Mouse (Mus musculus): ENCODE data around the gene Ap1m2.

Ap1m2 gene

DNA sequence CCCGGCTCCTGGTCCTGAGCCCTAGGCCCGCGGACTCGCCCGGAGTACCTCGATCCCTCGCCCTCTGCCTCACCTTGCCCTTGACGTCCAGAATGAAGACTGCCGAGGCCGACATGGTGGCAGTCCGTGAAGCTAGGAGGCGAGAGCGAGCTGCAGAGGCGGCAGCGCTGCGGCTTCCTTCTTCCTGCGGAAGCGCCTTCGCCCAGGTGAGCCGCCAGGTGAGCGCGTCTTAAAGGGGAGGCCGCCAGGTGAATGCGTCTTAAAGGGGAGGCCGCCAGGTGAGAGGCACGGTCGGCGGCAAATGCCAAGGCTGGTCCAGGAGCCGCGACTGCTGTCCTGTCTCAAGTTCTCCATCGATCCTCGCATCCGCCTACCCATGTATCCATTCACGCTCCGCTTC lies at the start of gene Ap1m2:
Gene Ap1m2 (minus strand): TSS at position 204 of the 400 bp plus-strand sequence.
- DNase-seq (ENCODE audit: low read depth, low spot score) = no peak

DNA sequence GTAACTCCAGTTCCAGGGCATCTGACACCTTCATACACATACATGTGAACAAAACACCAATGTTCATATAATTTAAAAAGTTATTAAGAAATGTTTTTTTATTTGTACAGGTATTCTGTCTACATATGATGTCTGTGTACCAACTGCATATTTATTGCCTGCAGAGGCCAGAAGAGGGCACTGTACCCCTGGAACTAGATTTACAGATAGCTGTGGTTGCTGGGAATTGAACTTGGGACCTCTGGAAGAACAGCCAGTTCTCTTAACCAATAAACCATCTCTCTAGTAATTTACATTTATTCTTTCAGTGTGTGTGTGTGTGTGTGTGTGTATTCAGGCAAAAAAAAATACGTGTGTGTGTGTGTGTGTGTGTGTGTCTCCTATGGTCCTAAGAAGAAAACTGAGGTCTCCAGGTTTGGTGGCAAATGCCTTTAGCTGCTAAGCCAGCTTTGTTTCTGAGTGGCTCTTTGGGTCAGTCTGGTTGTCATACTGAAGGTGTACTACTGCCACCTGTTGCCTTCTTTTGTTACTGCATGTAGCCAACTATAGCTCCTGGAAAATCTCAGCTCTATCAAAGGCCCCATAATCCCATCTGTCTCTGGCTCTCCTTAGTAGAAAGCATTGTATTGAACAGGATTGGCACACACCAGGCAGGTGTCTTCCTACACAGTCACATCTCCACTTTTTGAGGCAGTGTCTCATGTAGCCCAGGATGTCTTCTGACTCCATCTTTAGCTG lies 45.0 kb upstream of the Ap1m2 start:
- peak; percentile 65 for DNase-seq (ENCODE audit: low read depth, low spot score)

- no peak for DNase-seq (ENCODE audit: low read depth, low spot score)
Measured at GRCm38 (mm10) chr9:21354796-21355195, 42.7 kb upstream of the Ap1m2 start.

DNA sequence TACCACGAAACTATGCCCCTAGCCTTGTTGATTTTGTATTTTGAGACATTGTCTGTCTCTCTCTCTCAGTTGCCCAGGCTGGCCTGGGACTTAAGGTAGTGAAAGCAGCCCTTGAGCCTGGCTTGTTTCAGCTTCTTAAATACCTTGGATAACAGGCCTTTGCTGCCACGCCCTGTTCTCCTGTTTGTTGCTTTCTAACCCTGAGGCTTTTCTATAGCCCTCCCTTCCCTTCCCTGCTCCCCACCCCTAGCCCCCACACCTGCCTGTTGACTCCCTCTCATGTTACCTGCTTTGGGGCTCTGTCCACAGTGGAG lies 41.2 kb upstream of the Ap1m2 start:
- DNase-seq (ENCODE audit: low read depth, low spot score) = no peak

- DNase-seq (ENCODE audit: low read depth, low spot score) = no peak
Measured at GRCm38 (mm10) chr9:21352463-21353372, 40.6 kb upstream of the Ap1m2 start.

GRCm38 (mm10) chr9:21351702-21352377 lies 39.7 kb upstream of the Ap1m2 start:
- DNase-seq (ENCODE audit: low read depth, low spot score) = no peak

DNA sequence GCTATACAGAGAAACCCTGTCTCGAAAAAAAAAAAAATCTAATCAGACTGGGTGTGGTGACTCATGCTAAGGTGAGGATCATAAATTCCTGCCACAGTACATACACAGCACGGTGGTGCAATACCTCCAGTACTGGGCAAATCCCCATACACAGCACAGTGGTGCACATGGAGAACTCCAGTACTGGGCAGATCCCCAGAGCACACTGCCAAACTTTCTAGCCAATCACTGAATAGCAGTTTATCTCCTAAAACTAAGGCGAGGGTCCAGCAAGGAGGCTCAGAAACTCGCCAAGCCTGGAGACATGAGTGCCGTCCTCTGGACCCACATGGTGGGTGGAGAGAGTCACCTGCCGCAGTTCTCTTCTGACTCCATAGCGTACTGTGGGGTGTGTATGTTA lies 39.0 kb upstream of the Ap1m2 start:
- DNase-seq (ENCODE audit: low read depth, low spot score) = no peak

- DNase-seq (ENCODE audit: low read depth, low spot score) = no peak
Measured at GRCm38 (mm10) chr9:21348152-21348551, 36.0 kb upstream of the Ap1m2 start.

DNA sequence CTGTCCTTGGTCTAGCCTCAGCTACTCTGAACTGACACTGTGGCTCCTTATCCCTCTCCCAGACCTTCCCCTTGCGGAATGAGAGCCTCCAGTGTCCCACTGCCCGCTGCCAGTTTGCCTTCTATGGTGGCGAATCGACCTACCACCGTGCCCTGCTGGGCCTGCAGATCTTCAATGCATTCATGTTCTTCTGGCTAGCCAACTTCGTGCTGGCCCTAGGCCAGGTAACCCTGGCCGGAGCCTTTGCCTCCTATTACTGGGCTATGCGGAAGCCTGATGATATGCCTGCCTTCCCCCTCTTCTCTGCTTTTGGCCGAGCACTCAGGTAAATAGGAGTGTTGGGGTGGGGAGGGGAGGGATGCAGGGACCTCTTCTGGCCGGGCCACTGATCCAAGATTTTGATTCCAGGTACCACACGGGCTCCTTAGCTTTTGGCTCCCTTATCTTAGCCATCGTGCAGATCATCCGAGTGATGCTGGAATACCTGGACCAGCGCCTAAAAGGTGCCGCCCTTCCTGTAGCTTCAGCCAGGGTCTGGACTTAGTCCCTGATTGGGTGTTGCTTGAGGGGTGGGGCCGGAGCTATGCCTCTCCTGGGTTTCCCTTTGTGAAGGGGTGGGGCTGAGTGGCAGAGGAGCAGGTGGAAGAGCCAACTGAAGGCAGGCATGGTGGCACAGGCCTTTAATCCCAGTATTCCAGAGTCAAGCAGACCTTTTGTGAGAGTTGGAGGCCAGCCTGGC lies 34.7 kb upstream of the Ap1m2 start:
- no peak for DNase-seq (ENCODE audit: low read depth, low spot score)

DNA sequence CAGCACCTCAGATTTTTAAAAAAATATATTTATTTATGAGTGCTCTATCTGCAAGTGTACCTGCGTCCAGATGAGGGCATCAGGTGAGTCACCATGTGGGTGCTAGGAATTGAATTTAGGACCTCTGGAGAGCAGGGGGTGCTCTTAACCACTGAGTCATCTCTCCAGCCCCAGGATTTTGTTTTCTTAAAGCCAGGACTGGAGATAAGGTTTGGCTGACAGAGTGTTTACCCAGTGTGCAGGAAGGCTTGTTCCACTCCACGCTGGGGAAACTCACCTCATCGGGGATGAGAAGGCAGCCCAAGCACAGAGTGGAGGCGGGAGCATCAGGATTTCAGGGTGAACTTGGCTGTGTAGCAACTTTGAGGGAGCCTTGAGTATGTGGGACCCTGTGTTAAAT lies 28.3 kb upstream of the Ap1m2 start:
- no peak for DNase-seq (ENCODE audit: low read depth, low spot score)

- DNase-seq (ENCODE audit: low read depth, low spot score) = no peak
Measured at GRCm38 (mm10) chr9:21337652-21338051, 25.5 kb upstream of the Ap1m2 start.

DNA sequence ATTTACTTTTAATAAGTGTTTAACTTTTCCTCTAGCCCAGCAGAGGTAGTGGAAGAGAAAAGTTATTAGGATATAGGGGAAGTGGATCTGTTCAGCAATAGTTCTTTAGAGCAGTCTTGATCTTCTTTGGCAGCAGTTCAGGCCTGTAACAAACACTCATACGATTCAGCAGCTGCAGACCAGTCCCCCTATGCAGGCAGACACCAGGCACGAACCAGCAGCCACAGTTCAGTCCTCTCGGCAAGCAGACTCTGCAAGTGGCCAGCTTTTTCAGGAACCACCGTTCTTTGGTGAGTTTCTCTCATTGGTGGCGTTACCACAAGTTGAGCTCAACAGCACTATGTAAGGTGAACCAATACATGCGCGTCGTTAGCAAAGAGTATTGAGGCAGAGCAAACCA lies 24.4 kb upstream of the Ap1m2 start:
- DNase-seq (ENCODE audit: low read depth, low spot score) = no peak

GRCm38 (mm10) chr9:21335391-21335790 lies 23.3 kb upstream of the Ap1m2 start:
- DNase-seq (ENCODE audit: low read depth, low spot score) = no peak

DNA sequence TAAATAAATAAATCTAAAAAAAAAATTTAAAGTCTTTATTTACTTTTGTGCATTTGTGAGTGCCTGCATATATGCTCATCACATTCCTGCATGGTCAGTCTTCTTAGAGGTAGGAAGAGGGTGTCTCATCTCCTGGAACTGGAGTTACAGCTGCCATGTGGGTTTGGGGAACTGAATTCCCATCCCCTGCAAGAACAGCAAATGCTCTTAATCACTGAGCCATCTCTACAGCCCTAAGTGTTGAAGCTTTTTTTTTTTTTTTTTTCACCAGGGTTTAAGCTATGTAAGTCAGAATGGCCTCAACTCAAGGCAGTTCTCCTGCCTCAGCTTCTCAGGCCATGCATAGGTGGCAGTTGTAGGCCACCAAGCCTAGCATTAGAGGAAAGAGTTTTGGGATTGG lies 22.6 kb upstream of the Ap1m2 start:
- no peak for DNase-seq (ENCODE audit: low read depth, low spot score)

DNA sequence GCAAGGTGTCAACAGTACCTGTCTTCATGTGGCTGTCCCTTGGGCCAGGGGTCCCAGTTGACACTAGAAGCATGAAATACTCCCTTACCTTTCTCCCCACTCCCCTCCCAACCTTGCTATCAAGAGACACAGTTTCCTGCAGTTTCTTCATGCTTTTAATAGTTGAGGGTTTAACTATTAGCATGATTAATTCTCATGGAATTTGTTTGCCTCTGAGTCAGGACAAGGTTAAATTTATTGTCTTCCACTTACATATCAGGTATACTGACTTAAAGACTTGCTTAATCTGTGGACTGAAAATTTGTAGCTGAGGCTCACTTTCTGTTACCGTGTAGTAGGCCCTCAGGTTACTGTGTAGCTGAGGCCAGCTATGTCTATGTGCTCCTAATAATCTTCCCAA lies 21.4 kb upstream of the Ap1m2 start:
- DNase-seq (ENCODE audit: low read depth, low spot score) = no peak

DNA sequence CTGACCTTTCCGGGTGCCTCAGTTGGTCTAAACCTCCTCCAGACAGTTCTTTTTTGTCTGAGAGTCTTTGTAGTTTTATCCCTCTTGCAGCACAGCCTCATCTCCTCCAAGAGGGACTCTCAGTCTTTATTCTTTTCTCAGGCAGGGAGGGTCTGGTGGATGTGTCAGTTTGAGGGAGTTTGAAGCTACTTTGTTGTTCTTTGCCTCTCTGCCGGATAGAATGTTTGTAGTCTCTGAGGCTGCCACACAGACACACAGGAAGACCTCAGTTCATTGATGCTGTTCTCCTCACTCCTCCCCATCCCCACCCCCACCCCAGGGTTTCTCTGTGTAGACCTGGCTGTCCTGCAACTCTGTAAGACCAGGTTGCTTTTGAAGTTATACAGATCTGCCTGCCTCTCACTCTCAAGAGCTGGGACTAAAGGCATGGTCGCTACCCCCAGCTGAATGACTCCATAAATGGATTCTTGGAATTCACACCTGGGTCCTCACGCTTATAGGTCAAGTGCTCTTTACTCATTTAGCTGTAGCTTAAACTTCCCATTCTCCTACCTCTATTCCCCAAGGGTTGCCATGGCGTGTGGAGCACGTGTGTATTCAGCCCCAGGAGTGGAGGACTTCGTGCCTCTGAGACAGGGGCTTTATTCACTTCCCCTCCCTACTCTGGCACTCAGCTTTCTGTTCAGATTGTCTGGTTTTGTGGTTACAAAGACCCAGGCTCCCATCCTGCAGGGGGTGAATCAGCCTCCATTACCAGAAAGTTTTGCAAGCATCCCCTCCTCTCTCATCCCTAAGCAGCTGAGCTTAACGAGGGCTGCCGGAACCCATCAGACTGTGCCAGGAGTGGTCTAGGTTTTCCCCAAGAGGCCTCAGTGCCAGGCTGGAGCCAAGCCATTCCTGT lies 20.3 kb upstream of the Ap1m2 start:
- no peak for DNase-seq (ENCODE audit: low read depth, low spot score)

DNA sequence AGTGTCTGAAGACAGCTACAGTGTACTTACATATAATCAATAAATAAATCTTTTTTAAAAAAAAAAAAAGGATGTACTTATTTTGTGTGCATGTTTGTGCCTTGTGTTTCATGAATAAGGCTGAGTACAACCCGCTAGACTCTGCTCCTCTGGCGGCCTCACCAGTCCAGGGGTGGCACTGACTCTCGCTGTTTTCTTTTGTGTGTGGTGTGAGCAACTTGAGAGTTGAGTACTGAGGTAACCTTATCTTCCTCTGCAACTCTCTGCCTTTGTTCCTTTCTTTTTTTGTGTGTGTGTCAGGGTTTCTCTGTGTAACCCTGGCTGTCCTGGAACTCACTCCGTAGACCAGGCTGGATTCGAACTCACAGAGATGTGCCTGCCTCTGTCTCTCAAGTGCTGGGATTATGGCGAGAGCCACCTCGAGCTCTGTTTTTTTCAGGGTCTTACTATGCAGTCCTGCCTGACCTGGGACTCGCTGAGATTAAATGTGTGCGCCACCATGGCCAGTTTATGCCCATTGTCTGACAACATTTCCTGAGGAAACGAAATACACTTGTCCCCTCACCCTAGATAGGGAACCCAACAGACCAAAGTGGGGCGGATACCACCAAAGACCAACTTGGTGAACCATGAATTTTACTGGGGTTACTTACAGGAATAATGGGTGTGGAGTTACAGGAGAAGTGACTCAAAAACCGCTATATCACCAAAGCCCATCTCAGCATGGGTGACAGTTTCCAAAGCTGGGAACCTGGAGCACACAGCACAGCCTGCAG lies 19.4 kb upstream of the Ap1m2 start:
- no peak for DNase-seq (ENCODE audit: low read depth, low spot score)

DNA sequence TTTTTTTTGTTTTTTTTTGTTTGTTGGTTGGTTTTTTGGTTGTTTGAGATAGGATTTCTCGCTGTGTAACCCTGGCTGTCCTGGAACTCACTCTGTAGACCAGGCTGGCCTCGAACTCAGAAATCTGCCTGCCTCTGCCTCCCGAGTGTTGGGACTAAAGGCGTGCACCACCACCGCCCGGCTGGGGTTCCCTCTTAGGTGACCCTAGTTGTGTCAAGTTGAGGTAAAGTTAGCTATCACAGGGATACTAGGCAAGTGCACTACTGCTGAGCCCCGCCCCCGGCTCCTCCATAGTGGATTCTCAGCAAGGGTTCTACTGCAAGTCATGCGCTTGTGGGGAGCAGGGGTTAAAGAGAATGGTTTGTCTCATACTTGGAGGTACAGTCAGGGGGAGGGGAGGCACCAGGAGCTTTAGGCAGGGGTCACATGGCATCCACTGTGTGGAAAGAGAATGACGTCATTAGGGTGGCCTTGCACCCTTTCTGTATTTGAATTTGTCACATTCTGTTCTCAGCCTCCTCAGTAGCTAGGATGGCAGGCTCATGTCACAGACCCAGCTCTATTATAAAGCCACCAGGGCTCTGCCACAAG lies 17.7 kb upstream of the Ap1m2 start:
- no peak for DNase-seq (ENCODE audit: low read depth, low spot score)

GRCm38 (mm10) chr9:21329041-21329440 lies 16.9 kb upstream of the Ap1m2 start:
- no peak for DNase-seq (ENCODE audit: low read depth, low spot score)

- DNase-seq (ENCODE audit: low read depth, low spot score) = no peak
Measured at GRCm38 (mm10) chr9:21328041-21328440, 15.9 kb upstream of the Ap1m2 start.
